Mouse (Mus musculus): ENCODE data around the gene Atp13a3. TPM values are rescaled to one million over a fixed set of nuclear protein-coding genes. Genes with fewer than 3 reads are reported as not detected.

The Atp13a3 gene
- polyA plus RNA-seq, 1 experiment from 2014 or later: 12.0 TPM

DNA sequence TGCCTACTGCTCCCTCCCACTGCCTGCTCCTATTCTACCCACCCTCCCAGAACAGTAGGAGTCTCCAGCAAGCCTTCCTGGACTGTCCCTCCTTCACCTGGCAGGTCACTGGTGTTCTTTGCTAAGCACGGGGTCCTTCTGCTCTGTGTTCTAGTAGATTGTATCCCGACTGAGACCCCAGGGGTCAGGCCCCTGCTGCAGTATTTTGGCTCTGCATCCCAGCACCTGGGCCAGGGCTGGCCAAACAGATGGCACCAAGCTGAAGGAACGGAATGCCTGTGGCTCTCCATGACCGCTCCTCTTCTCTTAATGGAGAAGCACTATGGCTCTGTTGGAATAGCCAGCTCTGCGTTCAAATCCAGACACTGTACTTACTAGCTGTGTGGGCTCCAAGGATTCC is 139.2 kb downstream of the Atp13a3 start:
- ATAC-seq (ENCODE audit: insufficient read depth, low FRiP score): no peak
- 80% methylated on average over 5 of the region's 5 CpGs for WGBS
- no peak overlapping the region for H3K9ac ChIP-seq (ENCODE audit: low read length)
- H3K27ac ChIP-seq (ENCODE audit: low read length): no peak overlapping the region
- H3K36me3 ChIP-seq (ENCODE audit: control insufficient read depth, insufficient read depth, low read length): no peaks in the 10 kb centered on the region
- H3K9me3 ChIP-seq (replicated peaks; ENCODE audit: control insufficient read depth, low read length): no peaks in the 10 kb centered on the region
- no peak overlapping the region for H3K4me3 ChIP-seq (replicated peaks; ENCODE audit: low read length)
- no peaks in the 10 kb centered on the region for H3K27me3 ChIP-seq (ENCODE audit: control insufficient read depth, insufficient read depth, low read length)
- H3K4me1 ChIP-seq (ENCODE audit: control insufficient read depth, insufficient read depth, low read length): peaks cover 4% of the 10 kb centered on the region; the same call in 1 of the 2 replicates
- no peak overlapping the region for H3K4me2 ChIP-seq (ENCODE audit: low read depth, low read length)

DNA sequence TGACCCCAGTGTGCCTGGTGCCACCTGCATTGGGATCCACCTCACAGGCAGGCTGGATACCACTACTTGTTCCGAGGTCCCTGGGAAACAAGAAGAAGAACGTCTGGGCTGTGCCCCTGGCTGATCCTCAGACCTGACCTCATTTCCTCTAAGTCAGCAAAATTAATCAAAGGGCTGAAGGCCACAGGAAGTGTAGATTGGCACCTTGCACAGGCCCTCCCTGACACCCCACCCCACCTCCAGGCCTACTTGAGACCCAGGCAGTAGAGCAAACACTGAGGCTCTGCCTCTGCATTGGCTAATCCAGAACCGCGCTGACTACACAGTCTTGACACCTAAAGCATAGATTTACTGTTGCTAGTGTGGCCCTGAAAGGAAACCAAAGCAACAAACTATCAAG is 140.2 kb downstream of the Atp13a3 start:
- no peaks in the 10 kb centered on the region for H3K27me3 ChIP-seq (ENCODE audit: control insufficient read depth, insufficient read depth, low read length)
- no peak overlapping the region for H3K4me2 ChIP-seq (ENCODE audit: low read depth, low read length)
- ATAC-seq (ENCODE audit: insufficient read depth, low FRiP score): peak; percentile 22; the same call in 1 of the 2 replicates
- H3K9me3 ChIP-seq (replicated peaks; ENCODE audit: control insufficient read depth, low read length): no peaks in the 10 kb centered on the region
- H3K4me3 ChIP-seq (replicated peaks; ENCODE audit: low read length): no peak overlapping the region
- H3K27ac ChIP-seq (ENCODE audit: low read length): no peak overlapping the region
- WGBS: 53% methylated on average over 4 of the region's 4 CpGs
- H3K9ac ChIP-seq (ENCODE audit: low read length): no peak overlapping the region
- no peaks in the 10 kb centered on the region for H3K36me3 ChIP-seq (ENCODE audit: control insufficient read depth, insufficient read depth, low read length)
- no peaks in the 10 kb centered on the region for H3K4me1 ChIP-seq (ENCODE audit: control insufficient read depth, insufficient read depth, low read length)

DNA sequence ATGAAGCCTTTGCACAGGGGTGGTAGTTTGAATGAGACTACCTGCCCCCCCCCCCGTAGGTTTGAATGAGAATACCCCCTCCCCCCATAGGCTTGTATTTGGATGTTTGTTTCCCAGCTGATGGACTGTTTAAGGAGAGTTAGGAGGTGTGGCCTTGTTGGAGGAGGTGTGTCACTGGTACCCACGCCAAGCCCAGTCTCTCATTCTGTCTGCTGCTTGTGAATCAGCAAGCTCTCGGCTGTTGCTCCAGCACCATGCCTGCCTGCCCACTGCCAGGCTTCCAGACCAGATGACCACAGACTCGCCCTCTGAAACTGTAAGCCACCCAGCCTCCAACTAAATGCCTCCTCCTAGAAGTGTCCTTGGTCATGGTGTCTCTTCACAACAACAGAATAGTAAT is 142.6 kb downstream of the Atp13a3 start:
- no peaks in the 10 kb centered on the region for H3K27me3 ChIP-seq (ENCODE audit: control insufficient read depth, insufficient read depth, low read length)
- H3K4me2 ChIP-seq (ENCODE audit: low read depth, low read length): no peak overlapping the region
- no peak for ATAC-seq (ENCODE audit: insufficient read depth, low FRiP score)
- no peaks in the 10 kb centered on the region for H3K36me3 ChIP-seq (ENCODE audit: control insufficient read depth, insufficient read depth, low read length)
- WGBS: 55% methylated on average over 4 of the region's 4 CpGs
- H3K9me3 ChIP-seq (replicated peaks; ENCODE audit: control insufficient read depth, low read length): no peaks in the 10 kb centered on the region
- no peak overlapping the region for H3K9ac ChIP-seq (ENCODE audit: low read length)
- no peak overlapping the region for H3K27ac ChIP-seq (ENCODE audit: low read length)
- no peaks in the 10 kb centered on the region for H3K4me1 ChIP-seq (ENCODE audit: control insufficient read depth, insufficient read depth, low read length)
- H3K4me3 ChIP-seq (replicated peaks; ENCODE audit: low read length): no peak overlapping the region

DNA sequence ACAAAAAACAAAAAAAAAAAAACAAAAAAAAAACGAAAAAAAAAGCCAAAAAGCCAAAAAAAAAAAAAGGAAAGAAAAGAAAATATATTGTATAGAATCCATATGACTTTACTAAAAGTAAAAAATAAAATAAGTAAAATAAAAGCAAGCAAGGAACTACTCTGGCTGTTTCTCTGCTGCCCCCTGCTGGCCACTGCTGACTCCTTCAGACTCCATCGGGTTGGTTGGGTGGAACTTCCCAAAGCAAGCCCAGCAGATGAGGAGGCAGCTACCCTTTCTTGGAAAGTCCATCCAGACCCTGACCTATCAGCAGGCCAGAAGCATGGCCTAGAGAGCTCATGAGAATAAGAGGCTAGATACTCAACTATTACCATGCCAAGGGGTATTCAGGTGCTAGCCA is 143.1 kb downstream of the Atp13a3 start:
- Histone ChIP-seq H3K4me3 (replicated peaks; ENCODE audit: low read length) (no peak overlapping the region), H3K9me3 (replicated peaks; ENCODE audit: control insufficient read depth, low read length) (no peaks in the 10 kb centered on the region), H3K27me3 (ENCODE audit: control insufficient read depth, insufficient read depth, low read length) (no peaks in the 10 kb centered on the region), H3K4me1 (ENCODE audit: control insufficient read depth, insufficient read depth, low read length) (no peaks in the 10 kb centered on the region), H3K27ac (ENCODE audit: low read length) (no peak overlapping the region), H3K9ac (ENCODE audit: low read length) (no peak overlapping the region), H3K36me3 (ENCODE audit: control insufficient read depth, insufficient read depth, low read length) (no peaks in the 10 kb centered on the region), H3K4me2 (ENCODE audit: low read depth, low read length) (no peak overlapping the region)
- ATAC-seq (ENCODE audit: insufficient read depth, low FRiP score): no peak
- 2% methylated on average over 2 of the region's 2 CpGs for WGBS

Other genes with a start within 250 kb of the Atp13a3 start
- gene Cpn2, start 138.5 kb downstream of the Atp13a3 start, polyA plus RNA-seq (2015; fragmentation: Nextera tagmentation; extraction: Ambion mirVana): 0.17 and 0.26 TPM in 2 replicates
- gene Lrrc15, start 122.7 kb downstream of the Atp13a3 start, polyA plus RNA-seq (2015; fragmentation: Nextera tagmentation; extraction: Ambion mirVana): 0.28 and 0.55 TPM in 2 replicates
- gene Gp5, start 95.2 kb downstream of the Atp13a3 start, polyA plus RNA-seq (2015; fragmentation: Nextera tagmentation; extraction: Ambion mirVana): 0.52 and 0.54 TPM in 2 replicates
- gene Tmem44, start 144.9 kb upstream of the Atp13a3 start, polyA plus RNA-seq (2015; fragmentation: Nextera tagmentation; extraction: Ambion mirVana): 8.4 and 11.0 TPM in 2 replicates
- 50.3 and 51.6 TPM in 2 replicates for gene Lsg1, start 181.6 kb upstream of the Atp13a3 start, polyA plus RNA-seq (2015; fragmentation: Nextera tagmentation; extraction: Ambion mirVana)
- 15.5 and 16.7 TPM in 2 replicates for gene Fam43a, start 193.7 kb upstream of the Atp13a3 start, polyA plus RNA-seq (2015; fragmentation: Nextera tagmentation; extraction: Ambion mirVana)